Mouse (Mus musculus) brain, embryonic 18.5 days (tissue): ENCODE data around the gene Itga8.

Source experiments
- DNase-seq: peaks from one replicate; pipeline ENCODE4 v3.0.0-alpha.2; 2012; ENCODE audit warnings: low read depth, low spot score

Gene Itga8

GRCm38 (mm10) chr2:12090993-12091392, 210.7 kb downstream of the Itga8 start:
- DNase-seq: no peak

- DNase-seq: no peak
Measured at GRCm38 (mm10) chr2:12085492-12085891, 216.2 kb downstream of the Itga8 start.

- no peak for DNase-seq
Measured at GRCm38 (mm10) chr2:12084341-12084740, 217.4 kb downstream of the Itga8 start.

GRCm38 (mm10) chr2:12077266-12077891, 224.3 kb downstream of the Itga8 start:
- DNase-seq: no peak

DNA sequence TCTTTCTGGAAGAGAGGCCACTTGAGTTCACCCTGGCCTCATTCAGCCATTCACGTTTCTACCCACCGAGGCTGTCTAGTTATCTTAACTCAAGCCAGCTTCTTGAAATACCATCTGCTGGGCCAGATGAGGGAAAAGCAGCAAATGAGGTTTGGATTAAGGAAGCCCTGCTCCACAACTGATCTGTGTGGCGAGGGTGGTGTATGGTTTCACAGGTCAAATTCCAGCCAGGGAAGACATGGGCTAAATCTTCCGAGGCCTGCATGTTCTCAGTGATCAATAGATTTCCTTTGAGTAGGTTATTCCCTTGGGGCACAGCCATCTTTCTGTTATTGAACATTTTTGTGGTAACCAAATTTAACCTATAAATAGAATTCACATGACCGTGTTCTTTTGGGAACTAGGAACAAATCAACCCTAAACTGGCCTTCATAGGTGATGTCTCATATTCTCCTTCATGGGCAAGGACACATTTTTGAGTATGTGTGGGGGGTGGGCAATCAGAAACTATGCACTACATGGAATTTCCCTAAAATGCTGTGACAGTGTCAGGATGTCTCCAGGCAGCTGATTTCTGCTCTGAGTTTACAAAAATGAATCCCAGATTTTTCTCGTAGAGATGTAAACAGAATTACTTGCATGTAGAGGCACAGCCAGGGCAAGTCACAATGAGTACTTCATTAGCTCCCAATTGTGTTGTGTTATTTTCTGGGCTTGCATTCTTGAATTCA, 235.9 kb downstream of the Itga8 start:
- no peak for DNase-seq

GRCm38 (mm10) chr2:12060034-12060723, 241.5 kb downstream of the Itga8 start:
- DNase-seq: no peak
